Mouse (Mus musculus) liver, embryonic 11.5 days (tissue): ENCODE measurements at regions not wholly inside any gene's neighbourhood (a gene's known extent, or its start where the extent isn't known, plus 50 kb on each side); places are given as distances from the start of the nearest gene placed in this dataset.
"Not testable (repeated sequence)": the region's sequence is repeated elsewhere in the genome, so short reads cannot be mapped to it uniquely, and the experiment has no call there.

Experiments used
- ATAC-seq: fragments of 200-750 bp; cut with Nextera tagmentation; replicated peaks from 2 replicates; pipeline ENCODE4 v1.8.0; 2017; ENCODE audit warnings: moderate number of reproducible peaks, mild to moderate bottlenecking, moderate TSS enrichment, moderate library complexity; ENCODE audit not compliant: low FRiP score
- DNase-seq: peaks from one replicate; pipeline ENCODE4 v3.0.0-alpha.2; 2017; ENCODE audit warnings: low spot score
- H3K27ac ChIP-seq: fragments of 300-500 bp; sonication (generic); 2 replicates; pipeline ENCODE4 v1.5.1; 2014; ENCODE audit warnings: mild to moderate bottlenecking, low read depth, low read length, control low read depth
- H3K27me3 ChIP-seq: fragments of 300-500 bp; sonication (generic); replicated peaks from 2 replicates; pipeline ENCODE4 v1.6.1; 2014; ENCODE audit warnings: low read length, mixed read lengths; ENCODE audit not compliant: control insufficient read depth, insufficient read depth
- H3K36me3 ChIP-seq: fragments of 300-500 bp; sonication (generic); 2 replicates; pipeline ENCODE4 v1.6.1; 2014; ENCODE audit warnings: mild to moderate bottlenecking, low read length, moderate library complexity, mixed read lengths; ENCODE audit not compliant: control insufficient read depth, insufficient read depth
- H3K4me1 ChIP-seq: fragments of 300-500 bp; sonication (generic); replicated peaks from 2 replicates; pipeline ENCODE4 v1.6.1; 2014; ENCODE audit warnings: low read length, mixed read lengths; ENCODE audit not compliant: control insufficient read depth, insufficient read depth
- H3K4me2 ChIP-seq: fragments of 300-500 bp; sonication (generic); 2 replicates; pipeline ENCODE4 v1.6.1; 2014; ENCODE audit warnings: mild to moderate bottlenecking, control low read depth, moderate library complexity
- H3K4me3 ChIP-seq: fragments of 300-500 bp; sonication (generic); 2 replicates; pipeline ENCODE4 v1.5.1; 2014; ENCODE audit warnings: low read depth, low read length, control low read depth
- H3K9ac ChIP-seq: fragments of 300-500 bp; sonication (generic); 2 replicates; pipeline ENCODE4 v1.6.1; 2014; ENCODE audit warnings: low read depth, low read length, control low read depth
- H3K9me3 ChIP-seq: fragments of 300-500 bp; sonication (generic); 2 replicates; pipeline ENCODE4 v1.6.1; 2016; ENCODE audit warnings: low read length, inconsistent platforms, mixed read lengths; ENCODE audit not compliant: control insufficient read depth
- WGBS: fragments of 180-500 bp; shearing (Covaris S2); extraction: QIAGEN DNeasy Blood & Tissue Kit; methylation state at CpG from one replicate; pipeline ENCODE4 v1.1.7; 2014; 5-methylcytosine and 5-hydroxymethylcytosine counted together

DNA sequence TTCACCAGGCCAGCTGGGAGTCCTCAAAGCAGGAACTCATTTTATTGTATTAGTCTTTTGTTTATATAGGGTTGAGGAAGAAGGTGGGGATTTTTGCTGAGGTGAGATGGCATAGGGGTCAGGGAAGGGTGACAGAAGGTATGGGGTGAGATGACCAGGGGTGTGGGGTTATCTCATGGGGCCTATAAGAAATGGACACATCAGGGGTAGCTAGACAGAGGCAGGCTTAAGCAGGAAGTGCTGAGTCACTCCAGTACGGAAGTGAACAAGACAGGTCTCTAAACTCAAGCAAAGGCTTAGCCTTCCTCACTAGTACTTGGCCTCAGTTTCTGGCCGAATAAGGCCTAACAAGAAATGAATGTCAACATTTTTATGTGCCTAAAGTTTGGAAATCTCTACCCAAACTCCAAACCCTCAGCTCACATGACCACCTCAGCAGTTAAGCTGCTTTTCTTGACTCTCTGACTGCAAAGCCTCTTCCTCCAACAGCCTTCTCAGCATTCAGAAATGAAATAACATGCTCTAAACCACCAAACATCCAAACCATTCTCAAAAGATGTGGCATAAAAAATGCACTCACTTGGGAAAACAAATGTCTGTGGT, 86.9 kb upstream of the Pdk4 start:
- no peaks in the 10 kb centered on the region for H3K9me3 ChIP-seq
- H3K9ac ChIP-seq = no peak overlapping the region
- H3K27me3 ChIP-seq = no peaks in the 10 kb centered on the region
- no peak for ATAC-seq
- no peak overlapping the region for H3K27ac ChIP-seq
- no peak overlapping the region for H3K4me2 ChIP-seq
- WGBS = 61% methylated on average over 2 of the region's 2 CpGs
- H3K36me3 ChIP-seq = no peaks in the 10 kb centered on the region
- H3K4me1 ChIP-seq = no peaks in the 10 kb centered on the region
- no peak for DNase-seq
- no peak overlapping the region for H3K4me3 ChIP-seq

DNA sequence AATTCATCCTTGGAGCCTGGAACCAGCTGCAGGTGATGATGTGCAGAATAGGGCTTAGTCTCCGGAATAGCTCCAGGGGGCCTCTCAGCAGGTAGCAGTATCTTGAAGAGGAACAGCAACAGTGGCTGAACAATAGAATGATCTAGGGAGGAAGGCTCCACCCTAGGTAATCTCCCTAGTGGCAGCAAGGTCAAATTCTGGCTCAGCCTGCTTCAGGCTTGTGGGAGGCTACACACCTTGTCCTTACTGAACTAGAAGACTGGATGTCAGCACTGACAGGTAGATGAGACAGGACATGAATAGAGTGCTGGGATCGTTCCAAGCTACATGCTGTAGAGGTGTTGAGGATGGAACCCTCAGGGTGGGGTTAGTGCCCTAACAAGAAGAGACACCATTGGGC, 80.8 kb upstream of the Pdk4 start:
- H3K27me3 ChIP-seq, H3K9me3 ChIP-seq, H3K4me3 ChIP-seq, ATAC-seq, DNase-seq, H3K4me1 ChIP-seq, H3K9ac ChIP-seq, H3K27ac ChIP-seq, H3K36me3 ChIP-seq, H3K4me2 ChIP-seq: not testable (repeated sequence)
- 97% methylated on average over 2 of the region's 2 CpGs for WGBS

DNA sequence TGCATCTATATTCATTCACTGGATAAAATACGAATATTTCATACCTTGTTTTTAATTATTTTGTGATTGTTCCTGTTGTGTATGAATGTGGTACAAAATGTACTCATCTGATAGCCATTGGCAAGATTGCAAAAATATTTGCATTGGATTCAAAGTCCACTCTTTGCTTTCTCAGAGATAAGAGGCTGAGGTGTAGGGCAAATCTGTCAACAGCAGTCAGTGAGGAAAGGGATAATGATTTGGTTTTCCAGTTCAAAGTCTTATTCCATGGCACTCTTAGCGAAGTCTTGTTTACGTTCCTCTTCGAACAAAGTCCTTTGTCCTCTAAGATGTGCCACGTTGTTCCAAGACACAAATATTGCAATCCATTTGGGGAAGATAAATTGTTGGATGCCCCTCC, 70.5 kb upstream of the Pdk4 start:
- DNase-seq (no peak), ATAC-seq (no peak)
- Histone ChIP-seq H3K9ac (no peak overlapping the region), H3K4me1 (no peaks in the 10 kb centered on the region; the same call in 1 of the 2 replicates), H3K27ac (no peak overlapping the region), H3K27me3 (no peaks in the 10 kb centered on the region), H3K9me3 (no peaks in the 10 kb centered on the region), H3K36me3 (no peaks in the 10 kb centered on the region), H3K4me2 (no peak overlapping the region), H3K4me3 (no peak overlapping the region)
- 68% methylated on average over 5 of the region's 5 CpGs for WGBS

DNA sequence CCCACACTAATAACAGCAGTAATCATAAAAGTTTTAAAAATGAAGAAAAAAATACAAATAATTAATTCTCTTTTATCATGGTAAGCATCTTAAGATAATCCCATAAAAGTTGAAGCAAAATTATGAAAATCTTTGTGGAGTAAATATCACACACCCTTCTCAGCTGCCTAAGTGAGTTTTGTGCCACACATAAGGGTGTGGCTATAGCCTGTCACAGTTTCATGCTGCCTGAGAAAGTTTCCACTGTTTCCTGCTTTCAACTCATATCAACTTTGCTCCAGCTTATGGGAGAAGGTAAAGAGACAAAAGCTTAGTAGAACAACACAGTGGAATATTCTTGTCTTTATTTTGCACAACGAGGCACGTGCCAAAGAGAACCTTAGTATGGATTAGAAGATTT, 68.9 kb upstream of the Pdk4 start:
- DNase-seq (no peak), ATAC-seq (no peak)
- Histone ChIP-seq H3K27ac (no peak overlapping the region), H3K9me3 (no peaks in the 10 kb centered on the region), H3K4me1 (no peaks in the 10 kb centered on the region; the same call in 1 of the 2 replicates), H3K36me3 (no peaks in the 10 kb centered on the region), H3K4me2 (no peak overlapping the region), H3K4me3 (no peak overlapping the region), H3K27me3 (no peaks in the 10 kb centered on the region), H3K9ac (no peak overlapping the region)
- WGBS = 82% methylated on average over 2 of the region's 2 CpGs

DNA sequence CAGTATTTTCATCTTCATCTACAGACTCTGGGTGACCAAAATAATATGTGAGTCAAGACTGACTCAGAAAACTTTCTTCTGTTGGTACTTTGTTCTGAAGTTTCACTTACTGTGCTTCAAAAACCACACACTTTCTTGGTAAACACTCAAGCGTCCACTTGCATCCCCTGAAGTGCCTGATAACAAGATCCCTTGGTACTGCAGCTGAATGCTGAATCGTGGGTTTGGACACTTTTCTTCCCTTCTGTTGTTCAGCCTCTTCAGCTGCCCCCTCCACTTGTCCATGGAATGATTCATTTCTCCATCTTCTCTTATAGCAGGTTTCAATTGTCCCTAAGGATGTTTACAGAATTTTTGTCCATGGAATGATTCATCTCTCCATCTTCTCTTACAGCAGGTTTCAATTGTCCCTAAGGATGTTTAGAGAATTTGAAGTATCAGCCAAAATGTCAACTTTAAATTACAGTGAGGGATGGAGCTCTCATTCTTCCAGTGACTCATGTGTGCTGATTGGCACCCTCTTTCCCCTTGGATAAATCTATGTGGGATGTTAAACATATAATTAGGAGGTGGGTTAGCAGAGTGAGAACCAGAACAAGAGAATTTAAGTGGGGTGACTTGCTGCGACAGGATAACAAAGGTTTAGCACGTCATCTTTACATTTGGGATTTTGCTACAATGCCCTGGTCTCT, 57.7 kb upstream of the Pdk4 start:
- WGBS = 66% methylated on average over 4 of the region's 4 CpGs
- Histone ChIP-seq H3K4me1 (no peaks in the 10 kb centered on the region), H3K36me3 (no peaks in the 10 kb centered on the region), H3K27me3 (no peaks in the 10 kb centered on the region), H3K4me2 (no peak overlapping the region), H3K27ac (no peak overlapping the region), H3K9me3 (no peaks in the 10 kb centered on the region), H3K9ac (no peak overlapping the region), H3K4me3 (no peak overlapping the region)
- no peak for DNase-seq
- no peak for ATAC-seq

DNA sequence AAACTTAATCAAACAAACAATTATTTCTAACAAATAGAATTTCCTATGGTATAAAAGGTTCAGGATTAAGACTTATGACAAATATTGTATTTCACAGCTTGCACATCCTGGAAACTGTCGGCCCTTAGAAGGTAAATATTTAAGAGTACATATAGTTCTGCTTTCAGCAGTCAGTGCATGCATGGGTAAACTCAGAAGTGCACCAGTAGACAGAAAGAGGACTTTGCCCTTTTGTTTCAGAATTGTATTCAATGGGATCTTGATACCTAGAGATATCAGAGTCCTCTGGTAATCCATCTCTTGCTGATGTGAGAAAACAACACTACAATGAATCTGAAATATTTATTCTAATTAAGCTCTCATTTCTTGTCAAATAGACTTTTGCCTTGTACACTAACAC, 54.0 kb upstream of the Pdk4 start:
- Histone ChIP-seq H3K9me3 (no peaks in the 10 kb centered on the region), H3K27ac (no peak overlapping the region), H3K9ac (no peak overlapping the region), H3K27me3 (no peaks in the 10 kb centered on the region), H3K4me1 (no peaks in the 10 kb centered on the region), H3K4me2 (no peak overlapping the region), H3K4me3 (no peak overlapping the region), H3K36me3 (no peaks in the 10 kb centered on the region)
- ATAC-seq (no peak), DNase-seq (no peak)
- 57% methylated on average over 1 of the region's 1 CpGs for whole genome bisulfite sequencing
